Mouse (Mus musculus) lung, adult 18-20 months (tissue): Measurements from ENCODE around the gene Mbnl2.

Experiments used
- DNase-seq, 2 experiments: peaks; one replicate each; pipeline ENCODE4 v3.0.0; 2022; ENCODE audit warnings: mixed read lengths in 2 of 2

The Mbnl2 gene

DNA sequence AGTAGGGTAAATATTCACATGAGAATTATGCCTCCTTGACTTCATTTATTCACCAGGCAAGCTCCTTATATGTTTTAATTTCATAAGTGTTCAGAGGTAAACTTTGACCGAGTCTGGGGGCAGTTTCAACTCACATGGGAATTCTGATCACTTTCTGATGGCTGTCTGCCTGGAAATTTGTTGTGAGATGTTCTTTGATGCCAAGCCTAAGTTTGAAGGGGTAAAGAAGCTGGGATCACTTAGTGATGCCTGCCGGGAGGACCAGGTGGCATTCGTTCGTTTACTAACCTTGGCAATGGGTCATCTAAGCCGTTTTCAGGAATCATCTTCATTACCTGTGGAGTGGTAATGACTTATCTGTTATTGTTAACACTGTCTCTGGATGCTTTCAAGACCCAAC lies 23.0 kb downstream of the Mbnl2 start:
- no peak for DNase-seq

DNA sequence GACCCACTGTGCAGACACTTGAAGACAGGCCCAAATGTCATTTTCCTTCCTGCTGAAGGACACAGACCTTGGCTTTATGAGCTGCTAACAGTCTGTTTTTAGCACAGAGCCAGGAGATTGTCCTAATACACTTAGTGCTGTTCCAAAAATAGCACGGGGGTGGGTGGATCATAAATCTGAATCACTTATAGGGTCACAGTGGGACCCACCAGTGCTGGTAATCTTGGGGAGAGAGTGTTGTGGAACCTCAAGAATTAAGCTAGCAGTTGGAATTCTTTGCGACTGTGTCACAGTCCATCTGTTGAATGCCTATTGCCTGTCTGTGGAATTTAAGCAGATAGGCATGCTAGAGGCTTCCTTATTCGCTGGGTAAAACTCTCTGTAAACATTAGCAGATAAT lies 24.2 kb downstream of the Mbnl2 start:
- peak in 1 of 2 experiments; percentile 61 for DNase-seq

DNA sequence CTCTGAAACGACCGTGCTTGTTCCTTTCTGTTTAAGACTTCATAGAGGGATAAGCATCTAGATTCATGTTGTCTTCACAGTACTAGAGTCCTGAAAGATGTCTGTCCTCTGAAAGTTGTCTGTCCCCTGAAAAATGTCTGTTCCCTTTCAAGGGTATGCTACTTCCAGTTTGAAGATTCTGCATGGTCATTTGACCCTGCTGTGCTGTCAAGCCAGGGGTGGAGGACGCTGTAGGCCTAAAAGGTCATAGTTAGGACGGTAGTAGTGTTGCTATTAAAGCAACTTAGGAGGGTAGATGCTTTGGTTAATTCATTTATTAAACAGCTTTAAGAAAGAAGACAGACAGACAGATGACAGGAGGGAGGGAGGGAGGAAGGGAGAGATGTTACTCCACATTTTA lies 24.7 kb downstream of the Mbnl2 start:
- DNase-seq = no peak

DNA sequence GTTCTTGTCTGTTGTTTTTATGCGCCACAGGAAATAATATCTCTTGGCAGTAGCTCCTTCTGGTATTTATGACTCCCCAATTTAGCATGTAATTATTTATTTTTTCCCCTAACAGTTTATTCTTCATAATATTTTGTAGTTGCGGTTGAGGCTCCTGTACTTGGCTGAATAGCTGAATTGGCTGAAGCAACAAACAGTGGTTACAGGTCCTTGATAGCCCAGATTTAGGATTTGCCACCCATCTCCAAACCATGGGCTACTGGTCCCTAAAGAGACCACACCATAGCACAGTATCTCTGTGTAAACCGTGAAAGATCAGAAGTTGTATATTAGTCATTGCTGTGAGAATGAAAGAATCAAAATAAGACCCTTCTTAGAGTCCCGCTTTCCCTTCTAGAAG lies 25.3 kb downstream of the Mbnl2 start:
- DNase-seq = no peak

DNA sequence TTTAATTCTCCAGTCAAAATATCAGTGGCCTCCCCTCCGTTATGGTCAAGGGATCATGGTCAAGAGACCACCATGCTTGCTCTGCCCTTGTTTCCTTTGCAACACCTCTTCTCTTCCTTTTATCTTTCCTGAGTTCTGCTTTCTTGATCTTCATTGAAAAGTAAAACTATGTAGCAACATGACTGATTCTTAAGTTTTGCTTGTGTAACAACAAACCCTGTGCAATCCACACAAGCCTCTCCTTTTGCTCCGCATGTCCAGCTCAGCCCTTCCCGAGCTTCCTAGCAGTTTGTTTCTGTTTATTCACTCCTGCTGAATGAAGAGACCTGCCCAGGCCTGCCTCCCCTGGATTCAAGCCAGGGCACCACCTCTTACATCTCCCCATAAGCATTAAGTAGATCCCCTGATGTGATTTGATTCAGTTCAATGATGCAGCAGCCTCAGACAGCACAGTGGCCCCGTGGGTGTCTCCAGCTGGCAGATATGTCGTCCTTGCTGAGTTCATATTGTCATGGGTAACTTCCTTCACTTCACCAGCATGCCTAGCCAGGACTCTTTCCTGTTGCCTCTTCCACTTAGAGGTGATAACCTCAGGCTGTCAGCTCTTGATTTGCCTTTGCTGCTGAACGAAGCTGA lies 27.6 kb downstream of the Mbnl2 start:
- DNase-seq = peak; percentile 68 to 81

DNA sequence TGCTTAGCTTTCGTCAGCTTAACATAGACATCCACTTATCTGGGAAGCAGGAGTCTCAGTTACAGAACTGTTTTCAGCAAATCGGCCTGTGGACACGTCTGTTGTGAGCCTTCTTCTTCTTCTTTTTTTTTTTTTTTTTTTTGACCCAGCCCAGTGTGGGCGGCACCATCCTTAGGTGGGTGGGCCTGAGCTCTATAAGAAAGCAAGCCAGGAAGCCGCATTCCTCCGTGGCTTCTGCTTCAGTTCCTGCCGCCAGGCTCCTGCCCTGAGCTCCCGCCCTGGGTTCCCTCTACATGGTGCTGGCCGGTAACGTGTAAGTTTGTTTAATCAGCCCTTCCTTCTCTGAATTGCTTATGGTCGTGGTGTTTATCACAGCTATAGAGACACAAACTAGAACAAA lies 30.8 kb downstream of the Mbnl2 start:
- no peak for DNase-seq

DNA sequence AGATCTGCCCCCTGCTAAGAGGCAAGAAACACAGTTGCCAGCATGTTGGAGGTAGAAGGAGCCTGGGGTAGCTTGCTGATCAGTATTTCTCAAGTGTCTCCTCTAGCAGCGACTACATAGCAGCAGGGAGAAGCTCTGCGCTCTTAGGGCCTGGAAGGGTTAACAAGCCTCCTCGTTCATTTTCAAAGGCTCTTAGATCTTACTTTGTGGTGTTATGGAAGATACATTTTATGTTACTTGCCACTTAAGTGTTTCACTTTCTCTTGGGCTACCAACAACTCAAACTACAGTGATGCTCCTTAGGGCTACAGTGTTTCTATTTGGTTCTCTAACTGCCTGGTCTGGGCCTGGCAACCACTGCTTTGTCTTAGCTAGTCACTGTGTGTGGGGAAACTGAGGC lies 31.9 kb downstream of the Mbnl2 start:
- DNase-seq = no peak

DNA sequence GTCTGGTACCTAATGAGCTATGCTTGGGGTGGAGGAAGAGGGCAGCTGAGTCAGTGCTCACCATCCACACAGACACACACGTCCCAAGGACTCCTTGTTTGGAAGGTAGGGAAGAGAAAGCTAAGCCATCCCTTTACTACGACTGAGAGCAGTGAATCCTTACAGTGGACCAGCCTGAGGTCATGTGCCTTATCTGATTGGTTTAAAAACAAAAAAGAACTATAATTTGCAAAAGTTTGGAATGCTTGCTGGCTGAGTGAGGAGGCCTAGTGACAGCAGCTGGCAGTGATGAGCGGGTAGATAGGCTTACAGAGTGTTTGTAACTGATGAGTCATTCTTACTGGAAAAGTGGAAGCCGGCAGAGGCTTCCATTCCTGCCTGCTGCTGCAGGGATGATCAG lies 32.5 kb downstream of the Mbnl2 start:
- no peak for DNase-seq

DNA sequence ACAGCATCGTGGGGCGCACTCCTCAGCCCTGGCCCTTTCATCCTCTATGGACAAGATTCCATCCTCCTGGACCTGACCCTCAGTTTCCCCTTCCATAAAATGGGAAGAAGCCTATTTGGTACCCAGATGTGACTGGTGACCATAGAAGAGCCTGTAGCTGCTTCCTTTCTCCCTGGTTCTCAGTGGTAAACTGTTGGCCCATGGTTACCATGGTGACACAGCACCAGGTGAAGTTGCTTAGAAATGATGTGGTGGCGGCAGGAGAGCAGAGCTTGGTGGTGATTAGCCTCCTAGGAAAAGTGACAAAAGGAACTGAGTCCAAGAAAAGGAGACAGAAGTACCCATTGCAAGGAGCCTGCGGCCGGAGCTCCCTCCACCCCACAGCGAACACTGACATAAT lies 34.2 kb downstream of the Mbnl2 start:
- DNase-seq = no peak

DNA sequence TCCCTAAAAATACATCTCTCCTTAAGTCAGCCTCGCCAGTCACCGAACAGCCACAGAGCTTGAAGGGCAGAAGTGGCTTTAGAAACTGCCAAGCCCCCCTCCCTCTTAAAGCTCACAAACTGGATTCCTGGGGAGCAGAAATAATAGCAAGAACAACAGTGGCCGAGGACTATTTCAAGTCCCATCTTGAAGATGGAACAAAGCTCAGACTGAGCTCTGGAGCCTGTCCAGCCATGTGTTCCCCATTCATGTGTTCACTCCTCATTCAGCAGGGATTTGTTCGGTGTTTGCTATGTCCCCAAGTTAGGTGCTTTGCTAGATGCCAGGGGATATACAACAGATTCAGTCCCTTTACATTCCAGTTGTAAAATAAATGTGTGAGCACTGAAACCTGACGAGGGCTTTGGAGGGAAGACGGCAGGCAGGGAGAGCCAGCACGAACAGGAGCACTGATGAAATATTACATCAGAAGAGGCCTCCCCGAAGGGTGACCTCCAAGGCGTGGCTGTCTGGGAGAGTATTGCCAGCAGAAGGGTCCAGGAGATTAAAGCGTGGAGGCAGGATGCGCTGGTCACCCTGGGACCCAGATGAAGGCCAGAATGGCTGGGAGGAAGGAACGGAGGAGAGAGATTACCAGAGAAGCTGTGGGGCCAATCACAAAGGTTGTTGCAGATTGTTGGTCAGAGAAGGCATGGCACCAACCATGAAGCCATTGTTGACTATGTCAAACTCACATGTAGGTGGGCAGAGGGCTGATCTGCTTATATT lies 36.0 kb downstream of the Mbnl2 start:
- DNase-seq = no peak

DNA sequence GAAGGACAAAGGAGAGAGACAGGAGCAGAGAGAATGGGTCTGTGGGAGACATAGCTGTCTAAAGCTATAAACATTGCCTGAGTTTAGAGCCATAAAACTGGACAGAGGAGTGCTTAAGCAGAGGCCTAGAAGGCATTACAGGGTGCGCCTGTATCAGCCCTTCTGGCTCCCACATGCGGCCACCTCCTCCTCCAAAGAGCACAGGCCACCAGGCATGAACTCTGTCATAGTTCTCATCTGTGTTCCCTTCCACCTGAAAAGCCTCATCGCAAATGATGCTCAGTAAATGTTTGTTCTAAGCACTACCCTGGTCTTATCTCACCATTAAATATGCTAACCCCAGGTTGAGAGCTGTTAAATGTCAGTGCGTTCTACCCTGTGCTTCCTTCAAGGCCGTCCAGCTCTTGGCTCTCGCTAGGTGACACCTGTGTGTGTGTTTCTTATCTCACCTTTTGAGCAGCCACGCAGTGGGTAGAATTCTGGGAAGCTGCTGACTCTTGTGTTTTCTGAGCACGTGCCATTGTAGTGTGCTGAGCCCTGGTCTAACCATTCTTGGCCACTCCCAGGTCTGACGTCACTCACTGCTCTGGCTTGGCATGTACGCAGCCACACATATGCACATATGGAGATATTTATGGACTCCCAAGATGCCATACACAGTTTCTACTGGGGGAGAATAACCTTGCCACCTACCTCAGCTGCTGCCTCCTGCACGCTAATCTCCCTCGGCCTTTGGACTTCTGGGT lies 37.4 kb downstream of the Mbnl2 start:
- DNase-seq = peak; percentile 65 to 79

DNA sequence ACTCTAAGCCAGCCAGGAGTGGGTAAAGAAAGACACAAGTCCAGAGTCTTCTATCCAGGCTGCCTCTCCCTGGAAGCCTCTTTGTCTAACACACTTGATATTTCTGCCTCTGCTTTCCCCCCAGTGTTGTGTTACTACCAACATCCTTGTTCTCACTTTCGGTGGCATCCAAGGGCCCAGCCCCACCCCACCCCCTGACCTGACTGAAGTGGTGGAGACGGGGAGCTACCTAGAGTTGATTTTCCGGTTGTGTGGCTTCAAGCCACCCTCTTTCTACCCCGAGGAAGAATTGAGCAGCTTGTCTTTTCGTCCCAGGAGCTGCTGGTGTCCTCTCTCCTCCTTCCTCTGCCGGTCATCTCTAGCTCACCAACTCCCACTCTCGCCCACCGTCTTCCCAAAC lies 38.0 kb downstream of the Mbnl2 start:
- DNase-seq = peak in 1 of 2 experiments; percentile 68

DNA sequence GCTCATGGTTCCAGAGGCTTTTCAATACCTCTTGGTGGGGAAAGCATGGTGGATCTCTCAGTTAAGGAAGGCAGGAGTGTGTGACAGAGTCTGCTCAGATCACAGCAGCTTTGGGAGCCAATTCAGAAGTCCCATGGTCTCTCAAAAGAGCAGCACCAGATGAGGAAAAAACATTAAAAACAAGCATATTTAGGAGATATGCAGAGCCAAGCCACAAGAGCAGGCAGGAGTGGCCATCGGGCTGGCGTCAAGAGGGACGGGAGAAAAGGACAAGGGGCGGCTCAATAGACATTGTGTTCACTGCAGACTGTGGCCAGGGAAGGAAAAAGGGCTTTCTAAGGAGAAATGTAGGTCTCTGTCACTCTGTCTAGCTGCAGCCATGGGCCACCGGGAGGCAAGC lies 40.3 kb downstream of the Mbnl2 start:
- DNase-seq = no peak

DNA sequence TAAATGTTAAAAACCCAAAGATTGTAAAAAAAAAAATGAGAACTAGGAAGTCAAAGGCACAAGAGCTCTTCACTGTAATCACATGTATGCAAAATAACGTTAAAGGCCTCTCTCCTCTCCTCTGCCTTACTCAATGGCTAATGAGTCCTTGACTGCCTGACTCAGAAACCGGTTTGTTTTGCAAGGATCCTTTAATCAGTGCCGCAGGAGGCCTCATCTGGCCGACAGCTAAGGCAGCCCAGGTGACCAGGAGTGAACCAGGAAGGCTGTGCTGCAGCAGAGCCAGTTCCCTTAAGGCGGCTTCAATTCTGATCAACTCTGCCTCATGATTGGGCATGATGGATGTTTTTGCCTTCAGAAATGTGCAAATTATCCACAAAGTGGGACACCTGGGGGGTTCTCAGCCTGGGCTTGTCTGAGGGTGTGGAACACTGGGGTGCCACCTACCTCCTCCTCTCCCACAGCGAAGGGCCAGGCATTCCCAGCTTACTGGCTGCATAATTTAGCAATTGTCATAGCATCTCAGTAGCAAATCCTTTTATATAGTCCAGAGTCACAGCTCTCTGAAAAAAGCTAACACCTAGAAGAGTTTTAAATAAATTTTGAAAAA lies 43.0 kb downstream of the Mbnl2 start:
- peak; percentile 77 to 86 for DNase-seq

DNA sequence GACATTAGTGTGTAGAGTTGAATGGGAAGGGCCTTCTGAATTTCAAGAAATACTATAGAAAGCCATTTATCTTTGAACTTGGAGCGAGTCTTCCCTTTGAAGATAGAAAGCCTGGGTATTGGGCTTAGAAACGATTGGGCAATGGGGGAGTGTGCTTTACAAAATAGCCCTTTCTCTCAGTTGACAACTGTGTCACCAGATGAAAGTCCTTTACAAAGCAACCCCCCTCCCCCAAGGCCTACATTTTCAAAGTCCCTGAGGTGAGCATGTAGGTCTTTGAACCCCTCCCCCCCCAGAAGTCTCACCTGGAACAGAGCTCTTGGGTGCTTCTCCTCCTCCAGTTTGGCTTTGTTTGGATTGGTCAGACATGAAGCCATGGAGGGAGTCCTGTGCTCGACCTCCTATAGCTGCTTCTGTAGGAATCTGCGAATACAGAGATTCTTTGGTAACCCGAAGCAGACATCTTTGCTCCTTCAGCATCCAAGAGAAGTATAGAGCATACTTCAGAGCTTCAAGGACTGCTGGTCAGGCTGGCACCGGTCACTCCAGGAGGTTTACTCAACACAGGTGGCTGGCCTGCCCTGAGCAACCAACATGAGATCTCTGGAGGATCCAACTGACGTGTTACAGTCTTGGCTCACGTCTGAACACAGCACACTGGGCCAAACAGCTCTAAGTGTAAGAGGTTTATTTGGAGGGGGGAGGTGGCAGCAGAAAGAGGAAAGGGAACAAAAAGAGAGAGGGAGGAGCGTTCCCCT lies 43.7 kb downstream of the Mbnl2 start:
- peak; percentile 79 to 85 for DNase-seq

DNA sequence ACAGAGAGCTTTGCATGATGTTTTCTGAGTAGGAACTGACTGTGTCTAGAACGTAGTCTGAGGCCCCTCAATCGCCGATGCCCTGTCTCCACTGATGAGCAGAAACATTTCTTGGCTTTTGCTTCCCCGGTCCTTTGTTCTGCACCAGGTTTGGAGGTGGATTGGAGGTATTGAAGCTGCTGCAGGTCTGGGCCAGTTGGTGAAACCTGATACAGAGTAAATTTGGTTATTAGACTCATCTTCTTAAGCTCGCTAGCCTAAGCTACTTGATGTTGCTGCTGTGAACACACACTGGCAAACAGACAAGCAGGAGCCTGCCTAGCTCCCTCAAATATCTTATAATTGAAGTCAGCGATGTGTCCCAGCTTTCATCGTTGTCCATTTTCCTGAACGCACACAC lies 46.6 kb downstream of the Mbnl2 start:
- peak in 1 of 2 experiments; percentile 1 for DNase-seq

DNA sequence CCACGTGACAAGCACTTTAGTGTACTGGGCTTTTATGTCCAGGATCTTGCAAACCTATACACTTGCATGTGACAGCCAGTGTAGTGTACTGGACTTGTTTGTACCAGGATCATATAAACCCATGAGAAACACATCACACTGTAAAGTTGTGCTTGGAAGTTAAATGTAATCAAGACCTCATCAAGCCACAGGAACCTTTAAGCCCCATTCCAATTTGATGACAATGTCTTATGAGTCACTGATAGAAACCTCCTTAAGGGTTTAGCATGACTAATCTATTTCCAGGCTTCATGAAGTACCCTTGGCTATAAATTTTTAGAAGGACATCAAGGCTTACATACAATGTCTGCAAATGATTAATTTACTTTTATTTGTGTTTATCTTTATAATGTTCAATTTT lies 47.6 kb downstream of the Mbnl2 start:
- DNase-seq = no peak

DNA sequence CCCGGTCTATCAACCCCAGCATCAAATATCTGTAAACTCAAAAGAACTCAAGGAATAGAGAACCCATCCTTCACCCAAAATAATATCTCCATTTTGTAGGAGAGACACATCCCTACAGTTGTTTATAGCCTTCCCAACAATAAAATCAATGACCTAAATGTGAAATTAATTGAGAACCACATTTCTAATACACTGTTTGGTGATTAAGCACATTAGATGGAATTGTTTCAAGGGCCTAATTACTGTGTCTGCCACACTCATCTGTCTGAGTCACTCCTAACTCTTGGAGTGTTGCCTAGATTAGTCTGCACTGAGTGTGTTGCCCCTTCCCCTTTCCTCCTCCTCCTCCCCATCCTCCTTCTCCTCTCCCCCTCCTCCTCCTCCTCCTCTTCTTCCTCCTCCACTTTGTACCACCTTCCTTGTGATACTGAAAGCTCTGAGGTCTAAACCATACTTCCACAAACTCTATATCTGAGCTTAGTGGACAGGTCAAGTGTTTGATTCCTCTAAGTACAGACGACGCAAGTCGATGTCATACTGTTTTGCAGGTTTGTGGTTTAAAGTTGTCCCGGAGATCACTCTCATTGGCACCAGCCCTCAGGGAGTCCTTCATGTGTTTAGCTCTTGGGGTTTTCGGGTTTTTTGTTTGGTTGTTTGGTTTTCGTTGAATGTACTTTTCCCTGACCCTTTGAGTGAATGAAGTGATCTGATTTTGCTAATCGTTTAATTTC lies 48.8 kb downstream of the Mbnl2 start:
- no peak for DNase-seq

DNA sequence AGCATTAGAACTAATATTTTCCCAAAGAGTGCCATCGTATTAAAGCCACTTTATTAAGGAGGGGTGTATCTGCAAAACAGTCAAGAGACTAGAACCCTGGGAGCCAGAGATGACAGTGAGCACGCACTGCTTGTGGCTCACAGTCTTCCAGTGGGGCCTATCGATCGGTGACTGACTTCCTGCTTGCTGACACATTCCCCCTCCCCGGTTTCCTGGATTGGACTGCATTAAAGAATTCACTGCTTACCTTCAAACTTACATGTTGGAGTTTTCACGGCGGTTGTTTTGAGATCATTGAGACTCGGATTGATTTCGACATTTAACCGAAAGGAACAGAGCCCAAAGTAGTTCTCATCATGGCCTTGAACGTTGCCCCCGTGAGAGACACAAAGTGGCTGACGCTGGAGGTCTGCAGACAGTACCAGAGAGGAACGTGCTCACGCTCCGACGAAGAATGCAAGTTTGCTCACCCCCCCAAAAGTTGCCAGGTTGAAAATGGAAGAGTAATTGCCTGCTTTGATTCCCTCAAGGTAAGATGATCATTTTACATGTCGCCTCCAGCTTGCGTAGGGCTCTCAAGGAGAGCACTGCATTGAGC lies 49.5 kb downstream of the Mbnl2 start:
- no peak for DNase-seq

DNA sequence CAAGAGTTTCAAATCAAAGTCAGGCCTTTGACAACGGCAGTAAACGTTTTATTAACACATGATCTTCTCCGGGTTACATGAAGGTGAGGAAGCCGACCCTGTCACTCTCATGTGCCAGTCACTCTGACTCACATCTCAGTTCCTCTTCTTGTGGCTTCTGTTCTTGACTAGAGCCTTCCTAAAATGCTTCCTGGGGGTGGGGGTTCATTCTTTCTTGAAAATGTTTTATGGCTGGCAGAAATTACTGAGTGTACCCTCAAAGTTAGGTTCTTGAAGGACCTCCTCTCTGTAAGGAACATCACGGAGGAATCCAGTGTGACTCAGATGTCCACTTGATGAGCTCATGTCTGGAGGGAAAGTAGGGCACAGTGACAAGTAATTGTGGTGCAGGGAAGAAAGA lies 50.2 kb downstream of the Mbnl2 start:
- DNase-seq = no peak

DNA sequence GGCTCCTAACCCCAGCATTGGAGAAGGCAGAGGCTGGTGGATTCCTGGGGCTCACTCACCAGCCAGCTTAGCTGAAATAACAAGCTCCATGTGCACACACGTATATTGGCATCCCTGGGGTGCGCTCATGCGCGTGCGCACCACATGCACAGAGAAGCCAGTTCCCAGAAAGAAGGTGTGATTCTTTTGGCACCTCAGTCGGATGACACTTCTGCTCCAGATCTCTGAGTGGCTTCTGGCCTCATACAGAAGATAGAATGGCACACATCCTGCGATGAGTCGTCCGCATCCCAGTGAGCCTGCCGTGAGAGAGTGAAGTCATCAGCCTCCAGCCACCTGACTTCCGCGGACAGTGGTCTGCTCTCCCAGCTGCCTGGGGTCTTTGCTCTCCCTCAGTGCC lies 55.0 kb downstream of the Mbnl2 start:
- DNase-seq = no peak
